Mouse (Mus musculus): Measurements from ENCODE around the gene Pcca.

GRCm38 (mm10) chr14:122859792-122860191, 325.7 kb downstream of the Pcca start:
- no peak for TF ChIP-seq CTCF (IDR thresholded peaks at IDR 0.05; ENCODE audit: borderline replicate concordance, control insufficient read depth, extremely low read depth, insufficient read depth, low read length, poor library complexity)
- no peak for TF ChIP-seq POLR2A (IDR thresholded peaks at IDR 0.05; ENCODE audit: control insufficient read depth, extremely low read depth, insufficient read depth, low read length, poor library complexity)

Data from thymus, adult 2 months (tissue).